Mouse (Mus musculus): ENCODE data around the gene Sars2.

DNA sequence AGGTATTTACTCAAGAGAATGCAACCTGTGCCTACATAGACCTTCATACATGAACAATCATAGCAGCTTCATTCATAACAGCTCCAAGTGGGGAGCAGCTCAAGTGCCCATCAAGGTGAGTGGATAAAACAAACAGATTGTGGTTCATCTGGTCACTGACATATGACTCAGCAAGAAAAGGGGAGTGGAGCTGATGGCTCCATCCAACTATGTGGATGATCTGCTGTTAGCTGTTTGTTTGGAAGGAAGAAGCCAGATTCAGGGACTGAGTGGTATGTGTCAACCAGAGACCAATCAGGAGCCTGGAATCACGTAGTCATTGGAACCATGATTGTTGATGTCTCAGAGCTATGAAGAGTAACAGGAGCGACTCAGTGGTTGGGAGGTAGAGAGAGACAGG lies 17.2 kb upstream of the Sars2 start:
- TF ChIP-seq CTCF (IDR thresholded peaks at IDR 0.05; ENCODE audit: borderline replicate concordance, insufficient read depth, low read depth, low read length) (no peak), POLR2A (IDR thresholded peaks at IDR 0.05; ENCODE audit: borderline replicate concordance, insufficient read depth, low read length) (no peak)

All from cerebellum, adult 2 months (tissue).